Mouse (Mus musculus) mouse embryonic stem cell (cell line): ENCODE results near the gene Pou2f1.

ENCODE experiments used
- in situ Hi-C, 2 experiments: fragments of 300-500 bp; cut with MboI; formaldehyde crosslinking; loops; 1 replicate in 1 of 2; 3 replicates in 1 of 2; pipeline ENCODE4 v1.14.3; 2019 to 2020; ENCODE audit warnings: low sequenced_read_pairs in 2 of 2, low pct_unique_long_range_greater_than_20kb in 1 of 2, mixed read lengths in 1 of 2; ENCODE audit not compliant: unreplicated experiment in 1 of 2

Pou2f1 gene

GRCm38 (mm10) chr1:165857279-165857678, 145.2 kb downstream of the Pou2f1 start:
- in situ Hi-C loops = no loop called here

GRCm38 (mm10) chr1:165855759-165856545, 146.5 kb downstream of the Pou2f1 start:
- in situ Hi-C loops = no loop called here

GRCm38 (mm10) chr1:165853729-165854420, 148.6 kb downstream of the Pou2f1 start:
- in situ Hi-C loops = no loop called here

GRCm38 (mm10) chr1:165853131-165853721, 149.3 kb downstream of the Pou2f1 start:
- in situ Hi-C loops = no loop called here

- in situ Hi-C loops = no loop called here
These were observed 150.3 kb downstream of the Pou2f1 start for GRCm38 (mm10) chr1:165852131-165852530.

- in situ Hi-C loops = no loop called here
These were observed 152.7 kb downstream of the Pou2f1 start for GRCm38 (mm10) chr1:165849458-165850445.

GRCm38 (mm10) chr1:165848881-165849280, 153.6 kb downstream of the Pou2f1 start:
- in situ Hi-C loops = no loop called here

- in situ Hi-C loops = no loop called here
These were observed 154.1 kb downstream of the Pou2f1 start for GRCm38 (mm10) chr1:165848417-165848816.

GRCm38 (mm10) chr1:165845366-165845765, 157.1 kb downstream of the Pou2f1 start:
- in situ Hi-C loops = no loop called here

- in situ Hi-C loops = no loop called here
These were observed 157.5 kb downstream of the Pou2f1 start for GRCm38 (mm10) chr1:165844956-165845355.

GRCm38 (mm10) chr1:165844466-165844951, 158.0 kb downstream of the Pou2f1 start:
- in situ Hi-C loops = no loop called here

GRCm38 (mm10) chr1:165843586-165843985, 158.9 kb downstream of the Pou2f1 start:
- in situ Hi-C loops = no loop called here

- in situ Hi-C loops = no loop called here
These were observed 160.3 kb downstream of the Pou2f1 start for GRCm38 (mm10) chr1:165842170-165842569.

- in situ Hi-C loops = no loop called here
These were observed 161.8 kb downstream of the Pou2f1 start for GRCm38 (mm10) chr1:165840548-165841230.

GRCm38 (mm10) chr1:165839201-165839600, 163.3 kb downstream of the Pou2f1 start:
- in situ Hi-C loops = no loop called here

- in situ Hi-C loops = no loop called here
These were observed 164.9 kb downstream of the Pou2f1 start for GRCm38 (mm10) chr1:165837546-165837945.

- in situ Hi-C loops = no loop called here
These were observed 166.0 kb downstream of the Pou2f1 start for GRCm38 (mm10) chr1:165836461-165836860.

GRCm38 (mm10) chr1:165834633-165834975, 167.9 kb downstream of the Pou2f1 start:
- in situ Hi-C loops = no loop called here
